Mouse (Mus musculus): ENCODE data around the gene Olfr1375. TPM values are rescaled to one million over a fixed set of nuclear protein-coding genes. Genes with fewer than 3 reads are reported as not detected.

Gene Olfr1375
- total and polyA plus RNA-seq, 3 experiments: not detected

DNA sequence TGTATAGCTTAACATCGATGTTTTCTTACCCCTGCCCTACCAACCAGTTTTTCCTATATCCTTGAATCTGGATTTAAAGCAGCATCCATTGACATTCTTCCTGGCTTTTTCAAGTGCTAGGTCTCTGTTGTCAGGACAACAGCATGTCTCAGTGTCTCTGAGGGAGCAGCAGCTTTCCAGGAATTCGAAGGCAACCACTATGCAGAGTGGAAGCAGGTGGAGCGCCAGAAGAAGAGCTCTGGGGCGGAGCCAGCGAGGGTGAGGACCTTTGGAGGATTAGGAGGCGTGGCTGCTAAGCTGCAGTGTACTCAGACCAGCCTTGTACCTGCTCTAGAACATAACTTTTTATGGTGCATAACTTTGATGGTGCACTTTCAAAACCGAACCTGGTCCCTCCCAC, 36.6 kb downstream of the Olfr1375 start:
- Histone ChIP-seq H3K27me3 (ENCODE audit: control insufficient read depth, insufficient read depth, low read length) (no peaks in the 10 kb centered on the region), H3K79me2 (replicated peaks; ENCODE audit: control insufficient read depth, insufficient read depth, low read length) (no peaks in the 10 kb centered on the region), H3K4me1 (ENCODE audit: control insufficient read depth, insufficient read depth, low read length) (no peaks in the 10 kb centered on the region), H3K9ac (ENCODE audit: low read depth, low read length) (no peak overlapping the region), H3K4me3 (no peak overlapping the region), H3K27ac (no peak overlapping the region), H3K36me3 (ENCODE audit: control insufficient read depth, insufficient read depth, low read length) (no peaks in the 10 kb centered on the region)
- intact Hi-C loops (cut with DNase I): no loop called here
- no peak for TF ChIP-seq POLR2A (IDR thresholded peaks at IDR 0.05; ENCODE audit: insufficient read depth, low read depth, low read length)
- no peak for TF ChIP-seq EP300 (IDR thresholded peaks at IDR 0.05; ENCODE audit: insufficient read depth, low read depth, low read length)
- TF ChIP-seq CTCF (IDR thresholded peaks at IDR 0.05): no peak
- no peak for DNase-seq
- 45% methylated on average over 7 of the region's 7 CpGs for WGBS

DNA sequence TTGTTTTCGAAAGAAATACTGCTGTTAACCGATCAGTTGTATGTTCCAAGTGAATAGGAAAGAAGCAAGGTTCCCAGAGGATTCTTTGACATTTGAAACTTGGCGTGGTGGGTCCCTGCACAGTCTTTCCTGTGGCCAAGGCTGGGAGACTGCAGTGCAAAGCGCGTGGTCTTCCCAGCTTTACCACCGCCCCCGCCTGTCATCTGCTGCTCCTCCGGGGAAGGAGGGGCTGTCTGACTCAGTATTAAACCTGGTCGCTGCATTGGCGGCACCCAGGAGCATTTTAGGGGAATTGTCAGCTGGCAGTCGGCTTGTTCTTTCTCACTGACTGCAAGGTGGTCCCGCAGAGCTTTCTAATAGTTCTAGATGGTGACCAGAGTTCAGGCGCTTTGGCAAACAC, 37.4 kb downstream of the Olfr1375 start:
- DNase-seq: no peak
- H3K9ac ChIP-seq (ENCODE audit: low read depth, low read length): no peak overlapping the region
- no peak overlapping the region for H3K4me3 ChIP-seq
- 52% methylated on average over 13 of the region's 13 CpGs for WGBS
- no peaks in the 10 kb centered on the region for H3K4me1 ChIP-seq (ENCODE audit: control insufficient read depth, insufficient read depth, low read length)
- TF ChIP-seq CTCF (IDR thresholded peaks at IDR 0.05) (no peak), EP300 (IDR thresholded peaks at IDR 0.05; ENCODE audit: insufficient read depth, low read depth, low read length) (no peak), POLR2A (IDR thresholded peaks at IDR 0.05; ENCODE audit: insufficient read depth, low read depth, low read length) (no peak)
- no peak overlapping the region for H3K27ac ChIP-seq
- intact Hi-C loops (cut with DNase I): no loop called here
- H3K36me3 ChIP-seq (ENCODE audit: control insufficient read depth, insufficient read depth, low read length): no peaks in the 10 kb centered on the region
- no peaks in the 10 kb centered on the region for H3K79me2 ChIP-seq (replicated peaks; ENCODE audit: control insufficient read depth, insufficient read depth, low read length)
- no peaks in the 10 kb centered on the region for H3K27me3 ChIP-seq (ENCODE audit: control insufficient read depth, insufficient read depth, low read length)

Other genes starting within 250 kb of the Olfr1375 start
- 1 to 10 TPM; 2.9 to 4.1 TPM for gene Zfp354c, start 220.4 kb upstream of the Olfr1375 start, total RNA-seq (2021)
- gene Zfp354c, start 220.4 kb upstream of the Olfr1375 start, polyA plus RNA-seq (2012; rRNA removed): 0.70 and 2.2 TPM in 2 replicates
- 1 to 10 TPM; 1.4 to 1.7 TPM for gene Zfp879, start 206.6 kb upstream of the Olfr1375 start, total RNA-seq (2021)
- 0.37 and 0.53 TPM in 2 replicates for gene Zfp879, start 206.6 kb upstream of the Olfr1375 start, polyA plus RNA-seq (2012; rRNA removed)
- gene Grm6, start 197.4 kb upstream of the Olfr1375 start, total RNA-seq (2021): under 1 TPM in 1 of 2 experiments, not detected in 1; 0.07 TPM
- 0.06 TPM in 1 of 2 replicates, not detected in the other for gene Grm6, start 197.4 kb upstream of the Olfr1375 start, polyA plus RNA-seq (2012; rRNA removed)
- 1 to 10 TPM in 1 of 2 experiments, under 1 TPM in 1; 0.78 to 1.3 TPM for gene Zfp454, start 160.5 kb upstream of the Olfr1375 start, total RNA-seq (2021)
- gene Zfp454, start 160.5 kb upstream of the Olfr1375 start, polyA plus RNA-seq (2012; rRNA removed): 0.27 and 1.5 TPM in 2 replicates
- gene Zfp2, start 131.9 kb upstream of the Olfr1375 start, total RNA-seq (2021): 1 to 10 TPM; 2.9 to 3.0 TPM
- 0.78 and 3.2 TPM in 2 replicates for gene Zfp2, start 131.9 kb upstream of the Olfr1375 start, polyA plus RNA-seq (2012; rRNA removed)
- 1 to 10 TPM; 1.3 TPM for gene Zfp354b, start 116.5 kb upstream of the Olfr1375 start, total RNA-seq (2021)
- gene Zfp354b, start 116.5 kb upstream of the Olfr1375 start, polyA plus RNA-seq (2012; rRNA removed): 0.45 and 0.79 TPM in 2 replicates
- gene 4933414I15Rik, start 104.3 kb upstream of the Olfr1375 start, total RNA-seq (2021): not detected
- gene 4933414I15Rik, start 104.3 kb upstream of the Olfr1375 start, polyA plus RNA-seq (2012; rRNA removed): not detected in 2 replicates
- not detected for gene Prop1, start 94.3 kb upstream of the Olfr1375 start, total RNA-seq (2021)
- not detected in 2 replicates for gene Prop1, start 94.3 kb upstream of the Olfr1375 start, polyA plus RNA-seq (2012; rRNA removed)
- not detected for gene Olfr1378, start 81.6 kb upstream of the Olfr1375 start, total RNA-seq (2021)
- gene Olfr1378, start 81.6 kb upstream of the Olfr1375 start, polyA plus RNA-seq (2012; rRNA removed): not detected in 2 replicates
- gene Olfr1377, start 66.1 kb upstream of the Olfr1375 start, total RNA-seq (2021): not detected
- gene Olfr1377, start 66.1 kb upstream of the Olfr1375 start, polyA plus RNA-seq (2012; rRNA removed): not detected in 2 replicates
- not detected for gene Olfr51, start 44.5 kb upstream of the Olfr1375 start, total RNA-seq (2021)
- not detected in 2 replicates for gene Olfr51, start 44.5 kb upstream of the Olfr1375 start, polyA plus RNA-seq (2012; rRNA removed)
- not detected for gene Olfr54, start 33.9 kb upstream of the Olfr1375 start, total RNA-seq (2021)
- not detected in 2 replicates for gene Olfr54, start 33.9 kb upstream of the Olfr1375 start, polyA plus RNA-seq (2012; rRNA removed)
- 1 to 10 TPM; 1.2 to 1.3 TPM for gene Zfp354a, start 11.1 kb downstream of the Olfr1375 start, total RNA-seq (2021)
- gene Zfp354a, start 11.1 kb downstream of the Olfr1375 start, polyA plus RNA-seq (2012; rRNA removed): 0.86 and 1.3 TPM in 2 replicates
- gene Gm12569, start 172.4 kb downstream of the Olfr1375 start, total RNA-seq (2021): not detected
- gene Gm12569, start 172.4 kb downstream of the Olfr1375 start, polyA plus RNA-seq (2012; rRNA removed): not detected in 2 replicates
- gene Clk4, start 213.6 kb downstream of the Olfr1375 start, total RNA-seq (2021): 10 to 100 TPM; 32.5 to 41.9 TPM
- gene Clk4, start 213.6 kb downstream of the Olfr1375 start, polyA plus RNA-seq (2012; rRNA removed): 26.2 and 42.8 TPM in 2 replicates
- under 1 TPM in 1 of 2 experiments, not detected in 1; 0.41 TPM for gene BC049762, start 214.9 kb downstream of the Olfr1375 start, total RNA-seq (2021)
- gene BC049762, start 214.9 kb downstream of the Olfr1375 start, polyA plus RNA-seq (2012; rRNA removed): 0.23 and 0.84 TPM in 2 replicates
- 1 to 10 TPM; 1.1 to 1.7 TPM for gene Col23a1, start 241.8 kb downstream of the Olfr1375 start, total RNA-seq (2021)
- gene Col23a1, start 241.8 kb downstream of the Olfr1375 start, polyA plus RNA-seq (2012; rRNA removed): 1.1 and 1.3 TPM in 2 replicates

All from heart, adult 2 months (tissue).